Mouse (Mus musculus) megakaryocyte, embryonic 14.5 days (primary cell): Measurements from ENCODE around the gene Pds5b.

Experiments used
- FLI1 ChIP-seq: IDR thresholded peaks from 2 replicates; pipeline ENCODE4 v1.6.1; 2012; ENCODE audit warnings: low read length, inconsistent platforms, mixed read lengths
- GATA1 ChIP-seq: IDR thresholded peaks from 3 replicates; pipeline ENCODE4 v1.6.1; 2012; ENCODE audit warnings: mixed read lengths, low read length, inconsistent platforms, borderline replicate concordance

DNA sequence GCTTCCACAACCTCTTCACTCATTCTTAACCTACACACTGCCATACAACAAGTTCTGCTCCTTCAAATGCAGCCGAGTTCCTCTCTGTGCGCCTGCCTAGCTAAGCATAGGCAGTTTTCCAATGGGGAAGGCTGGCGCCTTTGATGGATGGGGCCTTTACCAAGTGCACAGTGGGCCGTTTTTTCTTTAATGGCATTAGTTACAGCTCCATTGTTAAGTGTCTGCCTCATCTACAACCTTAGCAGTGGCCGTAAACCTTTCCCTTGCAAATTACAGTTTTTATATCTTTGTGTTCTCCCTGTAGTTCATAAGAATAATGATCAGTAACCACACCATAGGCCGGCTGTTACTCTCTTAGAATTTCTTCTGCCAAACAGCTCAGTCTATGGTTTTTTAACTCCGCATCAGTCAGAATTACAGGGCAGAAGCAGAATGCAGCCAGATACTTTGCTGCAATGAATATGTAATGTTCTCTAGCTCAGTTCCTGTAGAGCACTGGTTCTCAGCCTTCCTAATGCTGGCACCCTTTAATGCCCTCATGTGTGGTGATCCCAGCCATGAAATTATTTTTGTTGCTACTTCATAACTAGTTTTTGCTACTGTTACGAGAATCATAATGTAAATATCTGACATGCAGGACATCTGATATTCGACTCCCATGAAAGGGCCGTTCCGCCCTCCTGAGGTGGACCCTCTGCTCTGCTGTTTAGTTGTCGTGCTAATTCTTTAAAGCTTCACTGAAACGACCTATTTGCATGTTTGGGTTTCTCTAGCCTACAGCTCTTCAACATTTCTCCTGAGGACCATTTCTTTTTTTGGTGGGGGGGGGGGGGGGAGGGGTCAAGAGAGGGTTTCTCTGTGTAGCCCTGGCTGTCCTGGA lies 140.8 kb downstream of the Pds5b start:
- TF ChIP-seq GATA1 = no peak
- no peak for TF ChIP-seq FLI1
